Mouse (Mus musculus) liver, adult 2 months (tissue): ENCODE results near the gene Btbd35f13.
"Not testable (repeated sequence)": the region's sequence is repeated elsewhere in the genome, so short reads cannot be mapped to it uniquely, and the experiment has no call there.

Experiments used
- CTCF ChIP-seq: fragments of 200-500 bp; IDR thresholded peaks from 2 replicates; pipeline ENCODE4 v1.5.1; 2011; ENCODE audit warnings: low read depth, low read length, control low read depth
- POLR2A ChIP-seq: fragments of 200-500 bp; IDR thresholded peaks from 2 replicates; pipeline ENCODE4 v1.6.1; 2011; ENCODE audit warnings: low read length, control low read depth; ENCODE audit not compliant: insufficient read depth; ENCODE audit errors: extremely low read depth

DNA sequence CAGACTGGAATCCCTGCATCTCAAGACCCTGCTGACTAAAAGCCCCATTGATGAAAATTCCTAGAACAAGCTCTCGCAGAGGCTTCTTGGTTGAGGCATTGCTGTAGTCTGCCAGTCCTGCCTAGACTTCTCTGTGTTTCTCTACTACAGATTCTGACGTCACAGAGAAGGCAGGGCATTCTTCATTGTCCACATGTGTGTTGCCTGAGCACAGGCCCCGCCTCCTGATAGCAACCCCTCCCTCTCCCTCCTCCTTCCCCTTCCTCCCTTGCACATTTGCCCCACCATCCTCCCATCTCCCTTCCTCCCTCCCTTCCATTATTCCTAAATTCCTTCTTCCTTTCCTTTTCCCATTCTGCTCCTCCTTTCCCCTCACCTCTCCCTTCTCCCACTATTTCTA is 45.3 kb downstream of the Btbd35f13 start, which contains the start of gene Btbd35f14:
- TF ChIP-seq POLR2A, CTCF: not testable (repeated sequence)
